Mouse (Mus musculus) spleen, postnatal 10 days (tissue): ENCODE data around the gene Fez1.
A peak's percentile ranks its signal among the peaks of the same experiment; 100 is the strongest.

ENCODE experiments used
- DNase-seq, 2 experiments: peaks; one replicate each; pipeline ENCODE4 v3.0.0; 2021 to 2022; ENCODE audit warnings: low spot score in 2 of 2

Fez1 gene

GRCm38 (mm10) chr9:36894242-36894641, 72.6 kb downstream of the Fez1 start:
- DNase-seq = no peak

GRCm38 (mm10) chr9:36895009-36895693, 73.5 kb downstream of the Fez1 start:
- DNase-seq = peak in 1 of 2 experiments; percentile 20

GRCm38 (mm10) chr9:36898560-36898959, 76.9 kb downstream of the Fez1 start:
- DNase-seq = no peak

- no peak for DNase-seq
Observed at GRCm38 (mm10) chr9:36900464-36900863, 78.8 kb downstream of the Fez1 start.

GRCm38 (mm10) chr9:36905452-36905851, 83.8 kb downstream of the Fez1 start:
- DNase-seq = no peak

GRCm38 (mm10) chr9:36916362-36916761, 94.7 kb downstream of the Fez1 start:
- DNase-seq = peak; percentile 26 to 63

- DNase-seq = no peak
Observed at GRCm38 (mm10) chr9:36916915-36917314, 95.3 kb downstream of the Fez1 start.

GRCm38 (mm10) chr9:36918582-36918981, 96.9 kb downstream of the Fez1 start:
- DNase-seq = no peak

GRCm38 (mm10) chr9:36919472-36919871, 97.8 kb downstream of the Fez1 start:
- no peak for DNase-seq

- DNase-seq = no peak
Observed at GRCm38 (mm10) chr9:36921718-36922415, 100.2 kb downstream of the Fez1 start.

GRCm38 (mm10) chr9:36923753-36924152, 102.1 kb downstream of the Fez1 start:
- DNase-seq = no peak
